Mouse (Mus musculus) embryonic facial prominence, embryonic 12.5 days (tissue): Measurements from ENCODE around the gene Lrg1. TPM values are rescaled to one million over a fixed set of nuclear protein-coding genes. Genes with fewer than 3 reads are reported as not detected.

Source experiments
- ATAC-seq: fragments of 200-750 bp; cut with Nextera tagmentation; 2 replicates; pipeline ENCODE4 v1.8.0; 2017; ENCODE audit not compliant: insufficient number of reproducible peaks, insufficient read depth, low FRiP score, low TSS enrichment
- H3K27ac ChIP-seq: fragments of 300-500 bp; sonication (generic); 2 replicates; pipeline ENCODE4 v1.5.1; 2016; ENCODE audit warnings: mild to moderate bottlenecking
- H3K27me3 ChIP-seq: fragments of 300-500 bp; sonication (generic); 2 replicates; pipeline ENCODE4 v1.6.1; 2016; ENCODE audit warnings: mild to moderate bottlenecking, moderate library complexity
- H3K36me3 ChIP-seq: fragments of 300-500 bp; sonication (generic); 2 replicates; pipeline ENCODE4 v1.6.1; 2016; ENCODE audit warnings: mild to moderate bottlenecking
- H3K4me1 ChIP-seq: fragments of 300-500 bp; sonication (generic); 2 replicates; pipeline ENCODE4 v1.6.1; 2016
- H3K4me2 ChIP-seq: fragments of 300-500 bp; sonication (generic); replicated peaks from 2 replicates; pipeline ENCODE4 v1.6.1; 2016; ENCODE audit warnings: mild to moderate bottlenecking, moderate library complexity
- H3K4me3 ChIP-seq: fragments of 300-500 bp; sonication (generic); 2 replicates; pipeline ENCODE4 v1.5.1; 2016; ENCODE audit warnings: mild to moderate bottlenecking
- H3K9ac ChIP-seq: fragments of 300-500 bp; sonication (generic); 2 replicates; pipeline ENCODE4 v1.6.1; 2016; ENCODE audit warnings: mild to moderate bottlenecking, moderate library complexity
- H3K9me3 ChIP-seq: fragments of 300-500 bp; sonication (generic); 2 replicates; pipeline ENCODE4 v1.6.1; 2016; ENCODE audit warnings: mild to moderate bottlenecking, moderate library complexity
- WGBS: fragments of 180-500 bp; shearing (Covaris S2); methylation state at CpG from one replicate; pipeline ENCODE4 v1.1.7; 2016; 5-methylcytosine and 5-hydroxymethylcytosine counted together
- polyA plus RNA-seq: library from polyadenylated mRNA; unstranded; fragments of >200 nt; fragmentation: Nextera tagmentation; extraction: Ambion mirVana; gene quantifications from 2 replicates; pipeline ENCODE4 v1.2.1, GENCODE M21; 2016

Lrg1 gene
- 0.15 and 0.23 TPM in 2 replicates for polyA plus RNA-seq

DNA sequence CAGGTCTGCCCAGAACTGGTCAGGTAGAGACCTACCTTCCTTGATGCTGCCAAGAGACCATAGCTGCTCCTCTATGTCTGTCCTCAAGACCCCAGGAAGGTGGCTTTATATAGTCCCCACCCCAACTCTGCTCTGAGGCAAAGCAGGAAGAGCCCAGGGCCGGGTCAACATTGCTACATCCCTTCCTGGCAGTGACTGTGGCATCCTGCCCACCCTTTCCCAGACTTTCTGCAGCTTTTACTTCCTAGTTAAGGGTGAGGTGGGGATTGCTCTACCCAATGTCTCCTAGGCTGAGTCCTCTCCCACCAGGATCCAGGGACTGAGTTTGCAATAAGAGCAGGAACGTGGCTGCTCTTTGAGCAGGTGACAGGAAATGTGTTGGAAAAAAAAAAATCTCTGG lies at the start of gene Lrg1:
Gene Lrg1 (minus strand): TSS at position 176 of the 400 bp plus-strand sequence.
- H3K4me2 ChIP-seq = 0 out of 2 replicates have a peak within 1 kb of the TSS, but pooled peaks have one; percentile 22
- H3K4me3 ChIP-seq = no peak within 1 kb of the TSS
- no peak for ATAC-seq
- no peaks in the 10 kb centered on the region for H3K36me3 ChIP-seq
- H3K27ac ChIP-seq = no peak within 1 kb of the TSS
- H3K27me3 ChIP-seq = peaks cover 77% of the 10 kb centered on the region
- peaks cover 26% of the 10 kb centered on the region for H3K4me1 ChIP-seq
- 66% methylated on average over 2 of the region's 2 CpGs for WGBS
- H3K9me3 ChIP-seq = peaks cover 15% of the 10 kb centered on the region
- H3K9ac ChIP-seq = no peak within 1 kb of the TSS

DNA sequence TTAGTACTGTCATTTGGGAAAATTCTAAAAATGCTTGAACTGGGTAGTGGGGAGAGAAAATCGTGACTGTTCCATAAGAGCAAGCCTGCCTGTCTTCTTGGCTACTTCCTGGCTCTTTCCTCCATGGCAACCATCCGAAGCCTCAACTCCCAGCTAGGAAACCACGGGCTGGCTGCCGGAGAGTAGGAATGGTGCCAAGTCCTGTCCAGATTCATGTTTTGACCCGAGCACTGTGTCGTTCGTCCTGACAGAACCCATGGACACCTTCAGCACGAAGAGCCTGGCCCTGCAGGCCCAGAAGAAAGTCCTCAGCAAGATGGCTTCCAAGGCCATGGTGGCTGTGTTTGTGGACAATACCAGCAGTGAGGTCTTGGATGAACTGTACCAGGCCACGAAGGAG lies 49.7 kb upstream of the Lrg1 start:
- Histone ChIP-seq H3K27ac (no peak overlapping the region), H3K4me1 (0 out of 2 replicates have a peak, but pooled peaks cover 3% of the 10 kb centered on the region), H3K9me3 (no peaks in the 10 kb centered on the region), H3K4me3 (no peak overlapping the region), H3K27me3 (no peaks in the 10 kb centered on the region), H3K36me3 (peaks cover 34% of the 10 kb centered on the region), H3K9ac (no peak overlapping the region), H3K4me2 (no peak overlapping the region)
- no peak for ATAC-seq
- 88% methylated on average over 9 of the region's 9 CpGs for WGBS

DNA sequence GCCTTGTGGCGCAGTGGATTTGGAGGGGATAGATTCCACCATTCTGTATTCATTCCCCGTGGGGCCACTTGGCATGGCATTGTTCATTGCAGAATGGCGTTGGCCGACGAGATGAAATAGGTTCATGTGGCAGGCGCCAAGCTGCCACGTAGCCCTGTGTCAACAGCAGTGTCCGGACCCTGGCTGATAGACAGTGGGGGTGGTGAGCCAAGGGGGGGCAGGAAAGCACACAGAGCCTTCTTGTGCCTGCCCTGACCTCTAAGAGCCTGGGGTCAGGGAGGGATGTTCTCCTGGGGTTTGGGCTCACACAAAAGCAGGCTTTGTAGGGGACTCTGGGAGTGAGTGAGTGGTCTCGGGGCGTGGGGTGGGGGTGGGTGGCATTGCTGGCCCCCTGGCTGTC lies 48.8 kb upstream of the Lrg1 start:
- Histone ChIP-seq H3K4me2 (no peak overlapping the region), H3K4me3 (no peak overlapping the region), H3K27me3 (no peaks in the 10 kb centered on the region), H3K36me3 (peaks cover 28% of the 10 kb centered on the region; the same call in 1 of the 2 replicates), H3K9me3 (no peaks in the 10 kb centered on the region), H3K27ac (peak overlapping the region; percentile 13; the same call in 1 of the 2 replicates), H3K4me1 (0 out of 2 replicates have a peak, but pooled peaks cover 3% of the 10 kb centered on the region), H3K9ac (no peak overlapping the region)
- 28% methylated on average over 10 of the region's 10 CpGs for WGBS
- no peak for ATAC-seq

DNA sequence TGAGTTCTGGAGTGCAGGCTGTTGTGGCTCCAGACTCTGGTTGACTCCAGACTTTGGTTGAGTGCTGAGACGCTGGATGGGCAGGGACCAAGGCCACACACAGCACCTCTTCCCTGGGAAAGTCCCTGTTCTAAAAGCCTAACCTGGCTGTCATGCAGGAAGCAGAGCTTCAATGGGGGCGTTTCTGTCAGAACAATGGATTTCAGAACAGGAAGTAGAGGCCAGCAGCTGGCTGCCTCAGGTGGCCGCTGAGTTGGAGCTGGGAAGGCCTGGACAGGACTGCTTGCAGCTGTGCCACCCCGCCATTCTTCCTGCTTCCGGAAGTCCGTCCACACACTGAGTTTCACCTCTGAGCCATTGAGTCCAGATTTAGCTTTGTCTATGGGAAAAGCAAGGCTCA lies 48.0 kb upstream of the Lrg1 start:
- no peak for ATAC-seq
- Histone ChIP-seq H3K4me2 (no peak overlapping the region), H3K27me3 (no peaks in the 10 kb centered on the region), H3K36me3 (peaks cover 21% of the 10 kb centered on the region; the same call in 1 of the 2 replicates), H3K27ac (no peak overlapping the region; the same call in 1 of the 2 replicates), H3K9me3 (no peaks in the 10 kb centered on the region), H3K4me1 (0 out of 2 replicates have a peak, but pooled peaks cover 3% of the 10 kb centered on the region), H3K4me3 (no peak overlapping the region), H3K9ac (no peak overlapping the region)
- 49% methylated on average over 6 of the region's 6 CpGs for WGBS

DNA sequence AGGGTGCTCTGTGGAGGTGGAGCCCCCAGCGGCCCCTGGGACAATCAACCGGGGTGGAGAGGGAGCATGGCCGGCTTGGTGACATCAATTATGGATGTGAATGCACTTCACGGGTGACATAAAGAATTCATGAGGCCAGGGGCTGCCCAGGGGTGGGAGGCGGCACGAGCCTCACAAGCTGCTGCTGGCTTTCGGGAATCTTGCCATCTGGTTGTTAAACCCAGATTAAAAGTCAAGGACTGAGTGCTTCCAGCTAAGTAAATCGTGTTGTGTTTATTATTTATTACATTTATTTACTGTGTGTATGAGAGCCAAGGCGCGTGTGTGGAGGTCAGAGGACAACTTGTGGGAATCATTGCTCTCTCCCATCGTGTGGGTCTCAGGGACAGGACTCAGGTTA lies 43.9 kb upstream of the Lrg1 start:
- Histone ChIP-seq H3K36me3 (no peaks in the 10 kb centered on the region), H3K9me3 (no peaks in the 10 kb centered on the region), H3K4me3 (no peak overlapping the region), H3K27me3 (0 out of 2 replicates have a peak, but pooled peaks cover 3% of the 10 kb centered on the region), H3K27ac (no peak overlapping the region), H3K9ac (no peak overlapping the region), H3K4me2 (no peak overlapping the region), H3K4me1 (peaks cover 14% of the 10 kb centered on the region; the same call in 1 of the 2 replicates)
- ATAC-seq = no peak
- 69% methylated on average over 11 of the region's 11 CpGs for WGBS

DNA sequence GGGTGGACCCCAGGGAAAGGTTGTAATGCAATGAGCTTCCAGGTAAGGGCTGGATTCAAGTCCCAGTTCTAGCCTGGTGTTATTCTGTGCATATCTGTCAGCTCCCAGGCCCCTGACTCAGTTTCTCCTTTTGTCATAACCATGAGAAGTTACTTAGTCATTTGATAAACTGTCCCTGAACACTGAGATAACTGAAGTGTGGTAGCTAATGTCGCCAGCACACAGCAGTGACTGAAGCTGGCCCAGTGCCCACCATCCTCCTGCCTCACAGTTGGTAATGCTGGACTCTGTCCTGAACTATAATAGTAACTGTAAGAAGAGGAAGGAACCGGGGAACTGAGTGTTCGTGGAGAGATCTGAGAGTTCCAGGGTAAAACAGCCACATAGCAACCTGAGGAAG lies 42.7 kb upstream of the Lrg1 start:
- WGBS = 78% methylated on average over 3 of the region's 3 CpGs
- no peak for ATAC-seq

DNA sequence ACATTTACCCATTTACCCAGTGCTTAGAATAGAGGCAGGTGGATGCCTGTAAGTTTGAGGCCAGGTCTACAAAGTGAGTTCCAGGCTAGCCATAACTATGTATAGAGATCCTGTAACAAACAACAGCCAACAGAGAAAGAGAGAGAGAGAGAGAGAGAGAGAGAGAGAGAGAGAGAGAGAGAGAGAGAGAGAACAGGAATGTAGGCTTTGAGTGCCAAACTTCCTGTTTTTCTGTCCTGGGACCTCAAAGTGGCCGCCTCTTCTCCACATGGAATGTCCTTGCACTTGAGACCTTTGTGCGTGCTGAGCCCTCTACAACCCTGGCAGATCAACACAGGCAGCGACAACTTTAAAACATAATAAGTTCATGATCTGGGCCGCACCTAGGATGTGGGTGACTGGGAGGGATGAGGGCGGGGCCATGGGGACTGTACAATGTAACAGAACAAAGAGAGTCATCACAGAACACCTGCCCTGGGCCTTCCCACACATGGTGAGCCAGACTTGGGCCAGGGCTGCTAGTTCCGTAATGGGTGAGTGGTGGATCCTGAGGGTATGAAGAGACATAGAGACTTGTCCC lies 41.8 kb upstream of the Lrg1 start:
- Histone ChIP-seq H3K4me2 (peak overlapping the region; percentile 66), H3K9me3 (no peaks in the 10 kb centered on the region), H3K36me3 (no peaks in the 10 kb centered on the region), H3K27ac (no peak overlapping the region), H3K27me3 (0 out of 2 replicates have a peak, but pooled peaks cover 6% of the 10 kb centered on the region), H3K4me1 (peaks cover 12% of the 10 kb centered on the region; the same call in 1 of the 2 replicates), H3K9ac (no peak overlapping the region), H3K4me3 (peak overlapping the region; percentile 40; the same call in 1 of the 2 replicates)
- no peak for ATAC-seq
- WGBS = 78% methylated on average over 6 of the region's 6 CpGs

More for the DNA sequence above, 42.7 kb upstream of the Lrg1 start:
- Histone ChIP-seq H3K36me3 (no peaks in the 10 kb centered on the region), H3K4me3 (no peak overlapping the region), H3K4me2 (no peak overlapping the region), H3K27ac (no peak overlapping the region), H3K9ac (no peak overlapping the region), H3K4me1 (peaks cover 12% of the 10 kb centered on the region; the same call in 1 of the 2 replicates), H3K9me3 (no peaks in the 10 kb centered on the region), H3K27me3 (0 out of 2 replicates have a peak, but pooled peaks cover 6% of the 10 kb centered on the region)

DNA sequence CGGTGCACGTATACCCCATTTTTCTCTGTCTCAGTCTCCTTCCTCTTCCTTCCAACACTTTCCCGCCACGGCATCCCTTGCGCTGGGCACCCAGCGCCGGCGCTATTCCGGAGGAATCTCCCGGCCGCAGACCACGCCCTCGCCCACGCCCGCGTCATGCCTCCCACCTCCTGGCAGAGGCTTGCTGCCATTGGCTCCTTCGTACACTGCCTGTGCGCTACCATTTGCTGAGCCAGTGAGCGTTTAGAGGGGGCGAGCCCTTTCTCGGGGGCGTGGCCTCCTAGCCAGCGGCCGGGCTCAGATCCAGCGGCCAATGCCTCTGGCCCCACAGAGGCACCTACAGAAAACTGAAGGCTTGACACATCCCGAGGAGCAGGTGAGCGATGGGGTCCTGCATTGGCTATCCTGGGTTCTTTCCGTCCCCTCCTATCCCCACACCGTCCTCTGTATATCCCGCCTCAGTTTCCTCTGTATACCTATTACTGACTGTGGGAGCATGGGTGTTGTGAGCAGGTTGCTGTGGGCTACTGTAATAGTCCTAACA lies 40.5 kb upstream of the Lrg1 start, which contains the start of gene Tnfaip8l1:
Gene Tnfaip8l1 (plus strand): TSS at position 247 of the 544 bp plus-strand sequence.
- no peak within 1 kb of the TSS for H3K27ac ChIP-seq
- H3K9ac ChIP-seq = peak within 1 kb of the TSS; percentile 54
- no peaks in the 10 kb centered on the region for H3K9me3 ChIP-seq
- no peaks in the 10 kb centered on the region for H3K36me3 ChIP-seq
- H3K4me2 ChIP-seq = peak within 1 kb of the TSS; percentile 66
- 1% methylated on average over 30 of the region's 30 CpGs for WGBS
- peaks cover 15% of the 10 kb centered on the region for H3K27me3 ChIP-seq
- peak within 1 kb of the TSS; percentile 40 for H3K4me3 ChIP-seq
- ATAC-seq = peak; percentile 96
- H3K4me1 ChIP-seq = peaks cover 12% of the 10 kb centered on the region; the same call in 1 of the 2 replicates

DNA sequence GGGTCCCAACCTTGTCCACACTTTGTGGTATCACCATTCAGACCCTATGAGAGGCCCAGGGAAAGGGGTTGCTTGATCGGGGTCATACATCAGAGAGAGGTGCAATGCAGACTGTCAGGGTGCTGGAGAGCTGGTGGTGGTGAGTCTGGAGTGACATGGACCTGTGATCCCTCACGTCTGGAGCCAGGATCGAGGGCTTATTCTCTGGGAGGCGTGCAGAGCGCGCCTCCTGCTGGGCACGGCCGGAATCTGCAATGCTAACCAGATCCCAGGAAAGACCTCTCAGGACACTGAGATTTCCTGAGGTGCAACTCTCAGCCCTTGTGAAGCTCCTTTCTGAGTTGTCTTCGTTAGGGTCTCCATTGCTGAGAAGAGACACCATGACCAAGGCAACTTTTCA lies 37.9 kb upstream of the Lrg1 start:
- H3K9me3 ChIP-seq = no peaks in the 10 kb centered on the region

DNA sequence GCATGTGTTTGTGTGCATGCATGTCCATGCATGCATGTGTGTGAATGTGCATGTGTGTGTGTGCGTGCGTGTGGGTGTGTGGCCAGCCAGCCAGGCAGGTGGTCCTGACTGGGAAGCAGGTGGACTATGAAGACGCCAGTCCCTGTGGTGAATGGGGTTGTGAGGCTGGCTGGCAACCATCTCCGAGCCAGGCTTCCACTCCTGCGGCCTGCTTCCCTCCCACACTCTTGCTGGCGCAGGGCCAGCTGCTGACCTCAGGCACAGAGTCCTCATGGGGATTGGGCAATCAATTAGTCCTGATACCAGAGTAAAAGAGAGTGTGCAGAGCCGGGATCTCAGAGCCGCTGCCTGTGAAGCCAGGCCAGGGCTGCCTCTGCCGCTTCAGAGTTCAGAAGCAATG lies 31.8 kb upstream of the Lrg1 start:
- H3K9ac ChIP-seq = no peak overlapping the region
- peaks cover 41% of the 10 kb centered on the region for H3K27me3 ChIP-seq
- WGBS = 37% methylated on average over 9 of the region's 9 CpGs
- no peak overlapping the region for H3K27ac ChIP-seq
- no peak overlapping the region for H3K4me2 ChIP-seq
- 0 out of 2 replicates have a peak, but pooled peaks have one; percentile 19 for ATAC-seq
- no peaks in the 10 kb centered on the region for H3K36me3 ChIP-seq
- H3K4me3 ChIP-seq = no peak overlapping the region
- H3K4me1 ChIP-seq = peaks cover 10% of the 10 kb centered on the region; the same call in 1 of the 2 replicates
- H3K9me3 ChIP-seq = no peaks in the 10 kb centered on the region

More for the DNA sequence above, 37.9 kb upstream of the Lrg1 start:
- no peak for ATAC-seq
- Histone ChIP-seq H3K4me1 (peaks cover 12% of the 10 kb centered on the region; the same call in 1 of the 2 replicates), H3K27ac (no peak overlapping the region), H3K9ac (peak overlapping the region; percentile 4; the same call in 1 of the 2 replicates), H3K27me3 (peaks cover 17% of the 10 kb centered on the region), H3K4me3 (no peak overlapping the region), H3K4me2 (no peak overlapping the region), H3K36me3 (no peaks in the 10 kb centered on the region)
- WGBS = 2% methylated on average over 9 of the region's 9 CpGs

DNA sequence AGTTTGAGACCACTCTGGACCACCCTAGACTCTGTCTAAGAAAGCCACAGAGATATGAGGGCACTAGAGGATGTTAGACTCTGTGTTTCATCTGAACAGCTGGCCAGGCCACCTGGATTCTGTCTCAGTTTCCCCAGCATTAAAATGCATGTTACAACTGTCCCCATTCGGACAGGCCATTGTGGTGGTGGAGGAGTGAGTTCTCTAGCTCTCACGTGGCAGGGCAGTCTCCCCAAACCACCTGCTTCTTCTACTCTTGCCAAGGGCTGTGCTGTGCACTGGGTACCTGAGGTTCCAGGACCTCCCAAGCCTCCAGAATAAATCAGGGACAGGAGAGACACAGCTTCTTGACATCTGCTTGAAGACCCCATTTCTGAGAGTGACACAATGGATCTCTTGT lies 28.1 kb upstream of the Lrg1 start:
- Histone ChIP-seq H3K27ac (no peak overlapping the region), H3K9ac (no peak overlapping the region), H3K36me3 (no peaks in the 10 kb centered on the region), H3K4me2 (no peak overlapping the region), H3K9me3 (no peaks in the 10 kb centered on the region), H3K27me3 (peaks cover 66% of the 10 kb centered on the region), H3K4me1 (peaks cover 10% of the 10 kb centered on the region; the same call in 1 of the 2 replicates), H3K4me3 (no peak overlapping the region)
- ATAC-seq = no peak
- 50% methylated on average over 2 of the region's 2 CpGs for WGBS
